Mouse (Mus musculus): ENCODE results near the gene Tmem206.

DNA sequence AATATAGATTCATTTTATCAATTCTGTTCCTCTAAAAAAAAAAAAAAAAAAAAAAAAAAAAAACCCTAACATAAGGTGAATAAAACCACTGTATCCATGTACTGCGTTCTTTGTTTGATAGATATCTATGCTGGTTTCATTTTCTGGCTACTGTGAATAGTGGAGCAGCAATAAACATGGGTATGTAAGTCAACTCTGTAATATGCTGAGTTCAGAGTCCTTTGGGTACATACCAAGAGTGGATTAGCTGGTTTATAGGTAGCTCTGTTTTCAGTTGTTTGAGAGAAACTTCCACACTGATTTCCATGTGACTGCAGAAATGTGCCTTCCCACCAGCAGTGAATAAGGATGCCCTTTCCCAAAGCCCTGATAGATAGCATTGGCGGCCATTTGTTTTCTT lies 52.4 kb downstream of the Tmem206 start:
- TF ChIP-seq CTCF (IDR thresholded peaks at IDR 0.05; ENCODE audit: extremely low read depth, insufficient read depth, insufficient read length, insufficient replicate concordance) (no peak), POLR2A (IDR thresholded peaks at IDR 0.05; ENCODE audit: low read depth, low read length) (no peak)

Data from spleen, adult 2 months (tissue).